Mouse (Mus musculus): ENCODE measurements around the gene Xlr. TPM values are rescaled to one million over a fixed set of nuclear protein-coding genes. Genes with fewer than 3 reads are reported as not detected.
"Not testable (repeated sequence)": the region's sequence is repeated elsewhere in the genome, so short reads cannot be mapped to it uniquely, and the experiment has no call there.

Gene Xlr
- polyA plus RNA-seq (2016; fragmentation: Nextera tagmentation; extraction: Ambion mirVana) = 2.0 and 3.1 TPM in 2 replicates

- not testable (repeated sequence) for ATAC-seq (ENCODE audit: insufficient number of reproducible peaks, low FRiP score); H3K9ac ChIP-seq
Measured at GRCm38 (mm10) chrX:53797519-53797918, at the start of gene Xlr. Xlr (minus strand) TSS chrX:53797706.

GRCm38 (mm10) chrX:53799074-53799473 is 1.6 kb upstream of the Xlr start:
- 36% methylated on average over 3 of the region's 3 CpGs for WGBS
- Histone ChIP-seq H3K36me3 (no peaks in the 10 kb centered on the region), H3K27me3 (replicated peaks) (no peaks in the 10 kb centered on the region), H3K4me1 (replicated peaks) (no peaks in the 10 kb centered on the region), H3K9ac (no peak overlapping the region), H3K4me2 (no peak overlapping the region), H3K27ac (ENCODE audit: poor library complexity, severe bottlenecking) (no peak overlapping the region), H3K4me3 (no peak overlapping the region), H3K9me3 (replicated peaks) (no peaks in the 10 kb centered on the region)
- ATAC-seq (ENCODE audit: insufficient number of reproducible peaks, low FRiP score) = no peak

More at GRCm38 (mm10) chrX:53797519-53797918, at the start of gene Xlr:
- 72% methylated on average over 11 of the region's 11 CpGs for WGBS
- H3K36me3 ChIP-seq; H3K9me3 ChIP-seq (replicated peaks); H3K4me3 ChIP-seq; H3K4me1 ChIP-seq (replicated peaks); H3K27ac ChIP-seq (ENCODE audit: poor library complexity, severe bottlenecking); H3K27me3 ChIP-seq (replicated peaks); H3K4me2 ChIP-seq: not testable (repeated sequence)

GRCm38 (mm10) chrX:53776276-53776675 is 21.2 kb downstream of the Xlr start, which contains the start of gene Zfp36l3:
Zfp36l3 (minus strand) TSS chrX:53776394.
- ATAC-seq (ENCODE audit: insufficient number of reproducible peaks, low FRiP score) = no peak
- no peaks in the 10 kb centered on the region for H3K4me1 ChIP-seq (replicated peaks)
- no peaks in the 10 kb centered on the region for H3K27me3 ChIP-seq (replicated peaks)
- no peak within 1 kb of the TSS for H3K9ac ChIP-seq
- no peak within 1 kb of the TSS for H3K4me2 ChIP-seq
- no peaks in the 10 kb centered on the region for H3K36me3 ChIP-seq
- no peak within 1 kb of the TSS for H3K27ac ChIP-seq (ENCODE audit: poor library complexity, severe bottlenecking)
- no peak within 1 kb of the TSS for H3K4me3 ChIP-seq
- peaks cover 17% of the 10 kb centered on the region; the same call in 1 of the 2 replicates for H3K9me3 ChIP-seq (replicated peaks)
- WGBS = 76% methylated on average over 12 of the region's 12 CpGs

GRCm38 (mm10) chrX:53757736-53758135 is 39.8 kb downstream of the Xlr start, which contains the start of gene 1700013H16Rik:
1700013H16Rik (minus strand) TSS chrX:53757831.
- Histone ChIP-seq H3K4me3 (no peak within 1 kb of the TSS), H3K9me3 (replicated peaks) (peaks cover 22% of the 10 kb centered on the region), H3K4me1 (replicated peaks) (no peaks in the 10 kb centered on the region), H3K9ac (no peak within 1 kb of the TSS), H3K36me3 (no peaks in the 10 kb centered on the region), H3K27me3 (replicated peaks) (no peaks in the 10 kb centered on the region), H3K27ac (ENCODE audit: poor library complexity, severe bottlenecking) (no peak within 1 kb of the TSS), H3K4me2 (no peak within 1 kb of the TSS)
- 88% methylated on average over 16 of the region's 16 CpGs for WGBS
- no peak for ATAC-seq (ENCODE audit: insufficient number of reproducible peaks, low FRiP score)

- Histone ChIP-seq H3K27me3 (replicated peaks) (no peaks in the 10 kb centered on the region), H3K4me1 (replicated peaks) (no peaks in the 10 kb centered on the region), H3K4me3 (no peak overlapping the region), H3K9me3 (replicated peaks) (peaks cover 19% of the 10 kb centered on the region), H3K4me2 (no peak overlapping the region), H3K36me3 (no peaks in the 10 kb centered on the region), H3K9ac (no peak overlapping the region), H3K27ac (ENCODE audit: poor library complexity, severe bottlenecking) (no peak overlapping the region)
- ATAC-seq (ENCODE audit: insufficient number of reproducible peaks, low FRiP score) = no peak
- WGBS = 72% methylated on average over 1 of the region's 1 CpGs
Measured at GRCm38 (mm10) chrX:53752851-53753250, 44.7 kb downstream of the Xlr start.

GRCm38 (mm10) chrX:53728967-53729366 is 68.5 kb downstream of the Xlr start:
- Histone ChIP-seq H3K9me3 (replicated peaks) (no peaks in the 10 kb centered on the region), H3K36me3 (no peaks in the 10 kb centered on the region), H3K27ac (ENCODE audit: poor library complexity, severe bottlenecking) (no peak overlapping the region), H3K4me2 (no peak overlapping the region), H3K4me3 (no peak overlapping the region), H3K4me1 (replicated peaks) (no peaks in the 10 kb centered on the region), H3K27me3 (replicated peaks) (no peaks in the 10 kb centered on the region), H3K9ac (no peak overlapping the region)
- ATAC-seq (ENCODE audit: insufficient number of reproducible peaks, low FRiP score) = no peak
- 85% methylated on average over 2 of the region's 2 CpGs for WGBS

Other genes with a start within 250 kb of the Xlr start
- 49.7 and 56.2 TPM in 2 replicates for gene Rtl8c, start 189.7 kb downstream of the Xlr start, polyA plus RNA-seq (2016; fragmentation: Nextera tagmentation; extraction: Ambion mirVana)
- gene Gm14597, start 188.7 kb downstream of the Xlr start, polyA plus RNA-seq (2016; fragmentation: Nextera tagmentation; extraction: Ambion mirVana) = not detected in 2 replicates
- gene Rtl8a, start 154.0 kb downstream of the Xlr start, polyA plus RNA-seq (2016; fragmentation: Nextera tagmentation; extraction: Ambion mirVana) = 93.5 and 98.2 TPM in 2 replicates
- gene Rtl8b, start 127.3 kb downstream of the Xlr start, polyA plus RNA-seq (2016; fragmentation: Nextera tagmentation; extraction: Ambion mirVana) = 70.1 and 72.6 TPM in 2 replicates
- gene 4930502E18Rik, start 72.9 kb downstream of the Xlr start, polyA plus RNA-seq (2016; fragmentation: Nextera tagmentation; extraction: Ambion mirVana) = 0.27 and 0.48 TPM in 2 replicates
- not detected in 2 replicates for gene 1700013H16Rik, start 39.9 kb downstream of the Xlr start, polyA plus RNA-seq (2016; fragmentation: Nextera tagmentation; extraction: Ambion mirVana)
- not detected in 2 replicates for gene Zfp36l3, start 21.3 kb downstream of the Xlr start, polyA plus RNA-seq (2016; fragmentation: Nextera tagmentation; extraction: Ambion mirVana)